Mouse (Mus musculus) kidney, adult 10 weeks (tissue): ENCODE results near the gene Olfr938. TPM values are rescaled to one million over a fixed set of nuclear protein-coding genes. Genes with fewer than 3 reads are reported as not detected.

Experiments
- polyA plus RNA-seq: library from polyadenylated mRNA; stranded (reverse); fragments of 350-450 nt; fragmentation: Illumina TruSeq; extraction: RNeasy Lipid Tissue Mini Kit (QIAGEN cat#74804); gene quantifications from one replicate; pipeline ENCODE4 v1.2.3, GENCODE M21; 2014; ENCODE audit warnings: low read depth, low replicate concordance

Gene Olfr938
- not detected for polyA plus RNA-seq

DNA sequence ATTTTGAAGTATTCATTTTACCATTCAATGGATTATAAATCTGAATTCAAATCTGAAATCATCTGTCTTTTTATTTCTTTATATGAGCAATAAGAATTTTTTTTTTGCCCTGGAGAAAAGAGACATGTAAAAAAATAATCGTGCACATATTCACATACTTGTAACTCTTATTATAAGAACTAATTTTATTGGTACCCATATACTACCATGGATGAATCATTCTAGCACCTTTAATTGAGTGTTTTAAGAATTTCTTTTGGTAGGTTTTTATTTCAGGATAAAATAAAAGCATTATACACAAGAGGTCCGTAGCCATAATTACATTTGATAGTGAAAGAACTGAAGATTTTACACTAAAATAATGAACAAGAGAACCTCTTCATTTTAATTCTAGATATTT lies at the start of gene Olfr938:
Gene Olfr938 (minus strand): TSS at position 101 of the 400 bp plus-strand sequence.

DNA sequence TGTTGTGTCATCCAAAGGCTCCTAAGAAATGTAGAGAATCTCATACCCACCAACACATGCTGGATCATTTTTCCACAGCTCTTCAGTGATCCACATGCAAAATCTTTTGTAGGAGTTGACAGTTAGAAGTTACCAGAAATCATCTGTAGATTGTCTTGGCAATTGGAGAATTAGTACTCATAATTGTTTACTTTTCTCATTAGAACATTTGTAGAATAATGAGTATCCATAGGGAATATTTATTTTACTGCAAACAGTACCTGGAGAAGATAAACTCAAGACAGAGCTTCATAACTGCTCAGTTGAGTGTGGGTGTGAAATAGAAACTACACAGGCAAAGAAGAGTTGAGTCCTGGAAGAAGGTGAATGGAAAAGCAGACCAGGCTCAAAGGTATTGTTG lies 49.1 kb upstream of the Olfr938 start, which contains the start of gene Olfr27:
Gene Olfr27 (plus strand): TSS at position 301 of the 400 bp plus-strand sequence.

GRCm38 (mm10) chr9:39064851-39065250 lies 13.8 kb downstream of the Olfr938 start, which contains the start of gene Olfr937:
Gene Olfr937, minus strand, starts transcription at chr9:39064951.

Other genes with a start within 250 kb of the Olfr938 start
- not detected for gene Olfr924, start 234.4 kb downstream of the Olfr938 start, polyA plus RNA-seq
- not detected for gene Olfr26, start 223.8 kb downstream of the Olfr938 start, polyA plus RNA-seq
- not detected for gene Olfr926, start 201.8 kb downstream of the Olfr938 start, polyA plus RNA-seq
- not detected for gene Olfr930, start 149.1 kb downstream of the Olfr938 start, polyA plus RNA-seq
- not detected for gene Olfr933, start 106.6 kb downstream of the Olfr938 start, polyA plus RNA-seq
- not detected for gene Olfr934, start 90.6 kb downstream of the Olfr938 start, polyA plus RNA-seq
- not detected for gene Olfr935, start 79.2 kb downstream of the Olfr938 start, polyA plus RNA-seq
- not detected for gene Olfr146, start 55.5 kb downstream of the Olfr938 start, polyA plus RNA-seq
- not detected for gene Olfr937, start 13.9 kb downstream of the Olfr938 start, polyA plus RNA-seq
- not detected for gene Olfr27, start 49.2 kb upstream of the Olfr938 start, polyA plus RNA-seq
- gene Olfr943, start 87.4 kb upstream of the Olfr938 start, polyA plus RNA-seq = not detected
- not detected for gene Olfr944, start 123.0 kb upstream of the Olfr938 start, polyA plus RNA-seq
- not detected for gene Olfr1537, start 171.1 kb upstream of the Olfr938 start, polyA plus RNA-seq
- not detected for gene Olfr945, start 197.9 kb upstream of the Olfr938 start, polyA plus RNA-seq
- not detected for gene Olfr948, start 247.2 kb upstream of the Olfr938 start, polyA plus RNA-seq